Mouse (Mus musculus) lung, postnatal 36 days (tissue): ENCODE results near the gene Tubg2.
"Not testable (repeated sequence)": the region's sequence is repeated elsewhere in the genome, so short reads cannot be mapped to it uniquely, and the experiment has no call there.

Source experiments
- DNase-seq: peaks from one replicate; pipeline ENCODE4 v3.0.0; 2022; ENCODE audit warnings: mixed read lengths

Gene Tubg2

GRCm38 (mm10) chr11:101155728-101156371 lies at the start of gene Tubg2:
Gene Tubg2 (plus strand): TSS chr11:101155907.
- peak; percentile 62 for DNase-seq

- DNase-seq = no peak
These were observed 46.4 kb upstream of the Tubg2 start for GRCm38 (mm10) chr11:101109351-101109750.

GRCm38 (mm10) chr11:101110708-101111107 lies 45.0 kb upstream of the Tubg2 start:
- DNase-seq = no peak

GRCm38 (mm10) chr11:101111178-101111577 lies 44.5 kb upstream of the Tubg2 start:
- no peak for DNase-seq

- no peak for DNase-seq
These were observed 43.5 kb upstream of the Tubg2 start for GRCm38 (mm10) chr11:101112186-101112585.

- peak; percentile 34 for DNase-seq
These were observed 40.1 kb upstream of the Tubg2 start for GRCm38 (mm10) chr11:101115564-101115963.

GRCm38 (mm10) chr11:101118105-101118504 lies 37.6 kb upstream of the Tubg2 start:
- DNase-seq = no peak

GRCm38 (mm10) chr11:101119131-101119760 lies 36.5 kb upstream of the Tubg2 start:
- DNase-seq = peak; percentile 8

GRCm38 (mm10) chr11:101119761-101120544 lies 35.8 kb upstream of the Tubg2 start, which contains the start of the genes Retreg3 and Tubg1:
Gene Retreg3 (minus strand): TSS chr11:101119893.
Gene Tubg1 (plus strand): TSS chr11:101119938.
- peak; percentile 98 for DNase-seq

- DNase-seq = no peak
These were observed 35.0 kb upstream of the Tubg2 start for GRCm38 (mm10) chr11:101120545-101121188.

GRCm38 (mm10) chr11:101124494-101124893 lies 31.2 kb upstream of the Tubg2 start:
- not testable (repeated sequence) for DNase-seq

- not testable (repeated sequence) for DNase-seq
These were observed 30.7 kb upstream of the Tubg2 start for GRCm38 (mm10) chr11:101125008-101125407.

GRCm38 (mm10) chr11:101127075-101127474 lies 28.6 kb upstream of the Tubg2 start:
- peak; percentile 19 for DNase-seq

- DNase-seq = no peak
These were observed 26.6 kb upstream of the Tubg2 start for GRCm38 (mm10) chr11:101128996-101129577.

- peak; percentile 29 for DNase-seq
These were observed 25.5 kb upstream of the Tubg2 start for GRCm38 (mm10) chr11:101130056-101130756.

GRCm38 (mm10) chr11:101131187-101131586 lies 24.5 kb upstream of the Tubg2 start:
- DNase-seq = no peak

GRCm38 (mm10) chr11:101131701-101132100 lies 24.0 kb upstream of the Tubg2 start:
- peak; percentile 25 for DNase-seq

GRCm38 (mm10) chr11:101133037-101133436 lies 22.7 kb upstream of the Tubg2 start:
- peak; percentile 30 for DNase-seq

- DNase-seq = no peak
These were observed 21.4 kb upstream of the Tubg2 start for GRCm38 (mm10) chr11:101134217-101134865.

GRCm38 (mm10) chr11:101137000-101137399 lies 18.7 kb upstream of the Tubg2 start:
- no peak for DNase-seq

GRCm38 (mm10) chr11:101138536-101139181 lies 17.0 kb upstream of the Tubg2 start:
- no peak for DNase-seq
